Mouse (Mus musculus): ENCODE data around the gene Pou5f2.

DNA sequence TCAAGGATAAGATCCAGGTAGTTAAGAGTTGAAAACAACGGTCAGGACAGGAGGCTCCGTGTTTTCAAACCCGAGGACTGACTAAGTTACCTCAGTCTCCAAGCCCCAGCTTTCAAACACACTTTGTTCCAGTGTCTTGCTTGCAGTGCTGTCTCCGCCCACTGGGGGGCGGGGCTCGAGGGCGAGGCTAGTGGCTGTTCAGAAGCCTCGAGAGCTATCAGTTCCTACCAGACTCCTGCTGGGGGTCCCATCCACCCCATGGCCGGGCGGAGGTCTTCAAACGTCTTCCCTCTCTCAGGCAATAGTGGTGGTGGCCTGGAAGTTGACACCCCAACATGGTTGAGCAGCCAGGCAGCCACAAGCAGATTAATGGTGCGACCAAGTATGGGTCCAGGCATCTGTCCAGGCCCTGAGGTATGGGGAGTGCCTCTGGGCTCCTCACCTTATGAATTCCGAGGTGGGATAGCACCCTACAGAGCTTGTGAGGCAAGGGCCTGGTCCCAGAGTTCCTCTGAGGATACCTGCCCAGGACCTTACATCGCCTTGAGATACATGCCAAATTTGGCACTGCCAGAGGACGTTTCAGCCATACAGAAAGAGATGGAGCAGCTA is at the start of gene Pou5f2:
- TF ChIP-seq ZNF384 (IDR thresholded peaks at IDR 0.05; ENCODE audit: low read depth, low read length) (no peak), ZKSCAN1 (IDR thresholded peaks at IDR 0.05; ENCODE audit: low read depth, low read length) (no peak), CTCF (IDR thresholded peaks at IDR 0.05 in 2 of 3, conservative IDR thresholded peaks at IDR 0.05 in 1 of 3; ENCODE audit: control insufficient read depth in 1 of 3, insufficient read depth in 1 of 3, low read depth in 2 of 3, low read length in 3 of 3, poor library complexity in 1 of 3, severe bottlenecking in 1 of 3) (no peak), CHD2 (IDR thresholded peaks at IDR 0.05; ENCODE audit: low read length) (no peak), TCF12 (IDR thresholded peaks at IDR 0.05; ENCODE audit: low read depth, low read length) (no peak), POLR2A (IDR thresholded peaks at IDR 0.05; ENCODE audit: control insufficient read depth in 1 of 2, insufficient read depth in 1 of 2, low read depth in 1 of 2, low read length in 2 of 2, poor library complexity in 1 of 2) (no peak), POLR2AphosphoS2 (IDR thresholded peaks at IDR 0.05; ENCODE audit: low read length) (no peak), GATA1 (IDR thresholded peaks at IDR 0.05; ENCODE audit: low read depth, low read length) (no peak), MAX (IDR thresholded peaks at IDR 0.05; ENCODE audit: low read length) (no peak), KAT2A (conservative IDR thresholded peaks at IDR 0.05; ENCODE audit: low read depth, low read length) (no peak)

All from MEL (cell line).